Mouse (Mus musculus): Measurements from ENCODE around the gene Otop2. TPM values are rescaled to one million over a fixed set of nuclear protein-coding genes. Genes with fewer than 3 reads are reported as not detected.

Otop2 gene
- polyA plus RNA-seq, 1 experiment from 2014 or later = not detected

DNA sequence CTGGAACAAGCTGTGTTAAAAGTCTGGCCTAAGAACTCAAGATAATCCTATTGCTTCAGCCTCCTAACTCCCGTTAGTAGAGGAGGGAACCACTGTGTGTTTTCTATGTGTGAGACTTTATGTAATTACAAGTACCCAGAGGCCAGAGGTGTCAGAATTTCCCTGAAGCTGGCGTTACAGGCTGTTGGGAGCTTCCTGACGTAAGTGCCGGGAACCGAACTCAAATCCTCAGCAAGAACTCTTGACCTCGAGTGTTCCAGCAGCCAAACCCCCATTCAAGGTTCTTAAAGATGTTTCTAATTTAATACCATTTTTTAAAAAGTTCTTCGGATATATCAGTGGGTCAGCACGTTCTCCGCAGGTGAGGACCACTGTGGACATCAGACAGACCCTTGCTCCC is 74.3 kb downstream of the Otop2 start:
- Histone ChIP-seq H3K27ac (ENCODE audit: low read depth, low read length) (no peak overlapping the region), H3K36me3 (ENCODE audit: control insufficient read depth, insufficient read depth, low read length) (no peaks in the 10 kb centered on the region; the same call in 1 of the 2 replicates), H3K4me3 (ENCODE audit: low read depth, low read length) (peak overlapping the region; percentile 86), H3K9me3 (ENCODE audit: control insufficient read depth, low read length) (no peaks in the 10 kb centered on the region), H3K9ac (ENCODE audit: low read length) (0 out of 2 replicates have a peak overlapping the region, but pooled peaks have one; percentile 3), H3K4me2 (ENCODE audit: low read depth, low read length, severe bottlenecking) (peak overlapping the region; percentile 88; the same call in 1 of the 2 replicates), H3K27me3 (ENCODE audit: control insufficient read depth, insufficient read depth, low read length) (no peaks in the 10 kb centered on the region), H3K4me1 (replicated peaks; ENCODE audit: control insufficient read depth, insufficient read depth, low read length) (peaks cover 21% of the 10 kb centered on the region)
- 11% methylated on average over 9 of the region's 9 CpGs for whole genome bisulfite sequencing
- DNase-seq (ENCODE audit: low spot score) (no peak), ATAC-seq (replicated peaks; ENCODE audit: low FRiP score) (no peak)

Other genes with a start within 250 kb of the Otop2 start
- gene Cd300e, start 245.0 kb upstream of the Otop2 start, polyA plus RNA-seq (2014; fragmentation: Nextera tagmentation; extraction: Ambion mirVana) = not detected in 2 replicates
- gene Rab37, start 215.7 kb upstream of the Otop2 start, polyA plus RNA-seq (2014; fragmentation: Nextera tagmentation; extraction: Ambion mirVana) = 0.83 and 0.98 TPM in 2 replicates
- not detected in 2 replicates for gene Cd300lf, start 173.2 kb upstream of the Otop2 start, polyA plus RNA-seq (2014; fragmentation: Nextera tagmentation; extraction: Ambion mirVana)
- 34.3 and 35.2 TPM in 2 replicates for gene Slc9a3r1, start 143.8 kb upstream of the Otop2 start, polyA plus RNA-seq (2014; fragmentation: Nextera tagmentation; extraction: Ambion mirVana)
- gene Tmem104, start 119.7 kb upstream of the Otop2 start, polyA plus RNA-seq (2014; fragmentation: Nextera tagmentation; extraction: Ambion mirVana) = 8.8 and 9.2 TPM in 2 replicates
- 13.8 and 16.0 TPM in 2 replicates for gene Nat9, start 119.3 kb upstream of the Otop2 start, polyA plus RNA-seq (2014; fragmentation: Nextera tagmentation; extraction: Ambion mirVana)
- gene Grin2c, start 39.9 kb upstream of the Otop2 start, polyA plus RNA-seq (2014; fragmentation: Nextera tagmentation; extraction: Ambion mirVana) = 0.12 TPM in 1 of 2 replicates, not detected in the other
- 13.8 and 15.6 TPM in 2 replicates for gene Fdxr, start 30.1 kb upstream of the Otop2 start, polyA plus RNA-seq (2014; fragmentation: Nextera tagmentation; extraction: Ambion mirVana)
- gene Fads6, start 9.5 kb upstream of the Otop2 start, polyA plus RNA-seq (2014; fragmentation: Nextera tagmentation; extraction: Ambion mirVana) = 0.25 and 0.45 TPM in 2 replicates
- gene Ush1g, start 14.9 kb downstream of the Otop2 start, polyA plus RNA-seq (2014; fragmentation: Nextera tagmentation; extraction: Ambion mirVana) = not detected in 2 replicates
- gene Otop3, start 27.6 kb downstream of the Otop2 start, polyA plus RNA-seq (2014; fragmentation: Nextera tagmentation; extraction: Ambion mirVana) = not detected in 2 replicates
- 22.3 and 26.0 TPM in 2 replicates for gene Hid1, start 60.6 kb downstream of the Otop2 start, polyA plus RNA-seq (2014; fragmentation: Nextera tagmentation; extraction: Ambion mirVana)
- gene Cdr2l, start 74.8 kb downstream of the Otop2 start, polyA plus RNA-seq (2014; fragmentation: Nextera tagmentation; extraction: Ambion mirVana) = 29.0 and 29.7 TPM in 2 replicates
- 253 and 265 TPM in 2 replicates for gene Mrpl58, start 96.6 kb downstream of the Otop2 start, polyA plus RNA-seq (2014; fragmentation: Nextera tagmentation; extraction: Ambion mirVana)
- gene Atp5h, start 112.8 kb downstream of the Otop2 start, polyA plus RNA-seq (2014; fragmentation: Nextera tagmentation; extraction: Ambion mirVana) = 814 TPM in 2 replicates
- 24.5 and 27.1 TPM in 2 replicates for gene Kctd2, start 113.0 kb downstream of the Otop2 start, polyA plus RNA-seq (2014; fragmentation: Nextera tagmentation; extraction: Ambion mirVana)
- 0.16 and 0.23 TPM in 2 replicates for gene Trim80, start 133.4 kb downstream of the Otop2 start, polyA plus RNA-seq (2014; fragmentation: Nextera tagmentation; extraction: Ambion mirVana)
- 0.16 and 0.24 TPM in 2 replicates for gene Slc16a5, start 155.3 kb downstream of the Otop2 start, polyA plus RNA-seq (2014; fragmentation: Nextera tagmentation; extraction: Ambion mirVana)
- 8.9 and 9.7 TPM in 2 replicates for gene Armc7, start 168.5 kb downstream of the Otop2 start, polyA plus RNA-seq (2014; fragmentation: Nextera tagmentation; extraction: Ambion mirVana)
- gene Nt5c, start 184.7 kb downstream of the Otop2 start, polyA plus RNA-seq (2014; fragmentation: Nextera tagmentation; extraction: Ambion mirVana) = 72.6 and 78.5 TPM in 2 replicates
- gene Jpt1, start 207.2 kb downstream of the Otop2 start, polyA plus RNA-seq (2014; fragmentation: Nextera tagmentation; extraction: Ambion mirVana) = 961 and 989 TPM in 2 replicates
- 1,384 and 1,509 TPM in 2 replicates for gene Sumo2, start 229.1 kb downstream of the Otop2 start, polyA plus RNA-seq (2014; fragmentation: Nextera tagmentation; extraction: Ambion mirVana)

All from forebrain, embryonic 11.5 days (tissue).